In the genomic region with DNA sequence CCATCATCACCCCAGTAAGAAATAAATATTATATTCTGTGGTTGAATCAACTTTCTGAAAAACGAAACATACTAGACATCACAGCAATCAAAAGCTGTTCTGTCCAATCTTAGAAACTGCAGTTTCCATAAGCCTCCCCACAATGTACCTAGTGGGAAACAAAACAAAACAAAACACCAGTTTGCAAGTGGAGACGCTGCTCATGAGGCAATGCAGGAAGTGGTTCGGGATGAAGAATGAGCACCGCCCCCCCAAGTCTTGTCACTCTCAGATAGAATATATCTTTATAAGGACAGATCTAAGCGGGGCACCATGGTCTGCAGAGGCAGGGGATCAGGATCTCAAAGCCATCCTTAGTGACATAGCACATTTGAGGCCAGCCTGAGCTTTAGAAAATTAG, we compare ENCODE assay signal across 25 mouse cellular contexts.
"Had no signal": no experiment of that assay in that cellular context is flagged by ENCODE, and none has a peak within 500 bp of the region (broad histone marks: within the 10 kb centered on the region; RNA-seq: fewer than 3 reads in every experiment).

No protein-coding gene starts in this region.

- H3K4me1 ChIP-seq: hindbrain, embryonic 13.5 days; hindbrain, embryonic 15.5 days; kidney, embryonic 15.5 days; limb, embryonic 13.5 days had no signal

- H3K36me3 ChIP-seq: hindbrain, embryonic 13.5 days; hindbrain, embryonic 15.5 days had no signal

- DNase-seq: gastrocnemius, adult 2 months; gastrocnemius, postnatal 10 days; gastrocnemius, postnatal 25 days; heart, adult 11 months; heart, adult 2 months; heart, postnatal 14 days; heart, postnatal 36 days; kidney, adult 11 months; kidney, adult 2 months; kidney, adult 9 months; kidney, postnatal 14 days; kidney, postnatal 36 days; layer of hippocampus, adult 9-11 months; layer of hippocampus, postnatal 36 days; left cerebral cortex, postnatal 4 days had no signal

- H3K4me2 ChIP-seq: heart, embryonic 11.5 days; heart, embryonic 13.5 days; heart, embryonic 15.5 days; hindbrain, embryonic 13.5 days; hindbrain, embryonic 15.5 days; kidney, embryonic 15.5 days; limb, embryonic 13.5 days had no signal

- ATAC-seq: hindbrain, postnatal 0 days; intestine, embryonic 16.5 days had no signal

- H3K9me3 ChIP-seq: heart, embryonic 13.5 days; heart, embryonic 15.5 days; hindbrain, embryonic 13.5 days; hindbrain, embryonic 15.5 days; kidney, embryonic 15.5 days; limb, embryonic 13.5 days had no signal

- H3K4me3 ChIP-seq: gastrocnemius, adult 2 months; heart, adult 2 months; heart, embryonic 13.5 days; heart, embryonic 15.5 days; hindbrain, embryonic 13.5 days; hindbrain, embryonic 15.5 days; kidney, embryonic 15.5 days; limb, embryonic 13.5 days had no signal

- H3K27me3 ChIP-seq: heart, embryonic 13.5 days; heart, embryonic 15.5 days; hindbrain, embryonic 13.5 days; hindbrain, embryonic 15.5 days; kidney, embryonic 15.5 days; limb, embryonic 13.5 days had no signal

- H3K27ac ChIP-seq: gastrocnemius, adult 2 months; heart, adult 2 months; heart, embryonic 13.5 days; heart, embryonic 15.5 days; hindbrain, embryonic 13.5 days; hindbrain, embryonic 15.5 days; hindbrain, postnatal 0 days; kidney, embryonic 15.5 days; kidney, postnatal 0 days; limb, embryonic 13.5 days had no signal

- H3K9ac ChIP-seq: heart, embryonic 13.5 days; heart, embryonic 15.5 days; hindbrain, embryonic 13.5 days; hindbrain, embryonic 15.5 days; kidney, embryonic 15.5 days; limb, embryonic 13.5 days had no signal
